Mouse (Mus musculus) left cerebral cortex, adult 9 months (tissue): ENCODE data around the gene Ccdc82.
A peak's percentile ranks its signal among the peaks of the same experiment; 100 is the strongest.

Source experiments
- DNase-seq, 2 experiments: peaks; one replicate each; pipeline ENCODE4 v3.0.0; 2022; ENCODE audit warnings: low spot score in 2 of 2

Ccdc82 gene

DNA sequence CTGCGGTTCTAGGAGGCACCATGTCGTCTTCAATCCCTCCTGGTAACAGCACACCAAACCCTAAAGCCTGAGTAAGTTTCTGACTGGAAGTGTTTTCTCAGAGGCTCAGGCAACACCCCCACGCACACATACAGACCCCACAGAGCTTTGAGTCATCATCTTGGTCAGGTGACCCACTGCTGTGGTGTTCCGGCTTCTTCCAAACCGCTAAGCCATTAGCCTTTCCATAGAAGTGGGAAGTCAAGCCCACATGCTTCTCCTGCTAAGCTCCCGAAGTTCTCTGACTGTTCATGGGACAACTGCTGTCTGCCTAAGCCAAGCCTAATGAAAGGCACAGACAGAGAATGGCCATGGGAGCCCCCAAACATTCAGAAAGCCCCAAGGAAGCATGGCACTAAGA is 52.4 kb downstream of the Ccdc82 start:
- no peak for DNase-seq

DNA sequence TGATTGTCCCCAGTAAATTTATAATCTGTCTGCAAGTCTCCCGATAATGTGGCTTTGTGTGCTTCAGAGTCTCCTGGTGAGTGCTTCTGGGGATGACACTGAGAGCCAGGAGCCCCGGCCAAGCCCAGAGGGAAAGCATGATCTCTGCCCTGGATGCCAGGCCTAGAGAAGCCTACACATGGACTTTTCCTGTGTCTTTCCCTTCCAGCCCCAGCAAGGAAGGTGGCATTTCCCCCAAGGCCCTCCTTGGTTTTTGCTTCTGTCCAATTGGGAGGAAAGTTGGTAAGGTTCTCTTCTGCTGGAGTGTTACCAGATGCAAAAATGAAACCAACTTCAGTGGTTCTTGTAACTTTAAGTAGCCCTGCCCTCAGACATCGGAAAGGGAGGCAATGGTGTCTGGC is 53.3 kb downstream of the Ccdc82 start:
- peak in 1 of 2 experiments; percentile 24 for DNase-seq

- no peak for DNase-seq
Observed at GRCm38 (mm10) chr9:13300891-13301782, 54.4 kb downstream of the Ccdc82 start.

DNA sequence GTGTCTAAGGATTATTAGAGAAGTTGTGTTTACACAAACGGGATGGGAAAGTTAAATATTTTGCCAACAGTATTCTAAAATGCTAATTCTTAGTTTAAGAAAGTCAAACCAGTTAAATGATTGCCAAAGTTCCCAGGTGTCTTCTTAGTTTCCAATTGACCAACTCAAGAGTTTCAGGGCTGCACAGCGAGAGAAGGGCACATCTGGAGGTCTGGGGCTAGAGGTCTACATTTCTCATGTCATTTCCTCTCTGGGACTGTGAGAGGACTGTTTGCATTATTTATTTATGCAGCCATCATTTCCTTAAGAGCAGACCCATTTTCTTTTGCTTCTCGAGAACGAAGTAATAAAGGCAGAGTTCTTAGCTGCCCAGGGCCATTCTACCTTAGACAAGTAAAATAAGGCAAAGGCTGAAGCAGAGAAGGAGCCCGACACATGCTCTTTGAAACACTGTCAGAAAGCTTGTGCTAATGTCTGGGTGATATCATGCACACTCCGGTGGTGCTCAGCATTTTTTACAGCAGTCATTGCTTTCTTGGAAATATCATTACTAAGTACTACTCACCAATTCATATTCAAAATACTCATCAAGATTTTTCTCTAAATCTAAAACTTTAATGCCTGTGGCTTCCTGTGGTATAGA is 55.5 kb downstream of the Ccdc82 start:
- DNase-seq, result no peak

GRCm38 (mm10) chr9:13303099-13303771 is 56.5 kb downstream of the Ccdc82 start:
- no peak for DNase-seq

- no peak for DNase-seq
Observed at GRCm38 (mm10) chr9:13303976-13304375, 57.2 kb downstream of the Ccdc82 start.

- DNase-seq, result no peak
Observed at GRCm38 (mm10) chr9:13306471-13306870, 59.7 kb downstream of the Ccdc82 start.

- no peak for DNase-seq
Observed at GRCm38 (mm10) chr9:13307226-13307625, 60.5 kb downstream of the Ccdc82 start.

DNA sequence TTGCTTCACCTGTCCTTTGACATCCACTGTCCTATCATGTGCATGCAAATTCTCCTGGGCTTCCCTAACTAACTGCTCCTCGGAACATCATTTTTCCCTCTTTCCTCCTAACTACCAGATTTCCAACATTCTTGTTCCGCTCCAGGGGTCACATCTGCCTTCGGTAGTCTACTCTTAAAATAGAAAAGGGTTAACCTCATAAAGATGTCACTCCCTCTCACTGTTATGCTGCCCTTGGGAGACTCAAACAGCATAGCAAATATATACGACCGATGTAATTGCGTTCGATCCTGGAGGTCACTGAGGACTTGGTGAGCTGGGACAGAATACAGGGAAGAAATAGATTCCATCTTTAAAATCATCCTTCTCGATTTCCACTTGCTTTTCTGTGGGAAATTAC is 62.0 kb downstream of the Ccdc82 start:
- no peak for DNase-seq

DNA sequence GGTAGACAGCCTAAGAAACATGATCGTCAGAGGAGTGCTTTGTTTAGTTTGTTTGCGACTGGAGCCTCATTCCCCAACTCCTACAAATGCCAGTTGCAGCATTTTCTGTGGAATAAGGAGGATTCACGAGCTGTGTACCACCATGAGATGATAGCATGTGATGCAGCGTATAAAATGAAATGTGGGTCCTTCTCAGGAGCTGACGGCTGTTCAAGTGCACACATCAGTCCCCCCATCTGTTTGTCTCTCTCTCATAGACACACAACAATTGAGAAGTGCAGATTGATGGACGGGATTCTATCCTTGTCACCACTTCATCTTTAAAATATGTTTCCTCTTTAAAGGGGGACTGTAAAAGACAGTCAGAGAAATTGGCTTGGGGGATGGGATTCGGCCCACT is 63.1 kb downstream of the Ccdc82 start:
- DNase-seq, result no peak

- no peak for DNase-seq
Observed at GRCm38 (mm10) chr9:13310236-13310635, 63.5 kb downstream of the Ccdc82 start.

- DNase-seq, result no peak
Observed at GRCm38 (mm10) chr9:13311094-13311493, 64.3 kb downstream of the Ccdc82 start.

GRCm38 (mm10) chr9:13313923-13314322 is 67.2 kb downstream of the Ccdc82 start:
- no peak for DNase-seq

GRCm38 (mm10) chr9:13314577-13315004 is 67.8 kb downstream of the Ccdc82 start:
- no peak for DNase-seq

- DNase-seq, result no peak
Observed at GRCm38 (mm10) chr9:13315393-13315792, 68.6 kb downstream of the Ccdc82 start.

GRCm38 (mm10) chr9:13319566-13319965 is 72.8 kb downstream of the Ccdc82 start:
- DNase-seq, result no peak

DNA sequence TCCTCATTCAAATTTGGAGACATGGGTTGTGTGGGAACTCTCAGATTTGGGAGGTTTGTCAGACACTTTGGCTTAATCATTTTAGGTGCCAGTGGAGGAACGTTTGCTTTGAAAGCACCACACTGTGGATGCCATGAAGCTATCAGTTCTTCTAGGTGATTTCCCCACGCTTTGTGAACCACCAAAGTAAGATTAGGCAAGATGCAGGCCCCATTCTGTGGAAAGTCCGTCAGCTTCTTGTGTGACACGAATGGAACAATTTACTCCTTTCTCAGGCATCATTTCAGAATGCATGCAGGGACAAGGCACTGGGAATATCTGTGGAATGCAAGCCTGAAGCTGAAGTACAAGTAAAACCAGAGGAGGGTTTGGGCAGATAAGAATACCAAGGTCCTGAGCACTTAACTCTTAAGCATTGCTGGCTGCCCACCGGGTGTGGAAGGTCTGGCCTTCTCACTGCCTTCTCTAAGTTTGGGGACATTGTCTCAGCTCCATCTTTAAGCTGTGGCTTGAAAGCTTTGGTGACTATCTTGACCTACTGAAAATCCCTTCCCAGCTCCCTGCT is 74.1 kb downstream of the Ccdc82 start:
- no peak for DNase-seq

GRCm38 (mm10) chr9:13323074-13323473 is 76.3 kb downstream of the Ccdc82 start:
- DNase-seq, result no peak

- DNase-seq, result no peak
Observed at GRCm38 (mm10) chr9:13323612-13324011, 76.9 kb downstream of the Ccdc82 start.
